Mouse (Mus musculus): ENCODE measurements at regions not wholly inside any gene's neighbourhood (a gene's known extent, or its start where the extent isn't known, plus 50 kb on each side); places are given as distances from the start of the nearest gene placed in this dataset.

DNA sequence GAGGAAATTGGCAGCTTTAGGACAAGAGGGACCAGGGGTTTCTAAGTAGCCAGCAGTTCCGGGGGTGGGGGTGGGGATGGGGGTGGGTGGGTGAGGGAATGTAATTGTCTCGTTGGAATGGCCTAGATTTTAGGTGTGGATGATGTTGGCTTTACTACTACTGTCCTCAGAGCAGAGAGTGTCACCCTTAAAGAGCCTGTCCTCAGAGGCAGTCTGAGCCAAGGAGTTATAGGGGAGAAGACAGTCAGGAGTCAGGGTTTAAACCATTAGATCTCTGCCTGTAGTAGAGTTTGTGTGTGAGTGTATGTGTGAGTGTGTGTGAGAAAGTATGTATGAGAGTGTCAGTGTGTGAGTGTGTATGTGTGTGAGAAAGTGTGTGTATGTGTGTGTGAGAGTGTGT is 179.6 kb upstream of the 4931429L15Rik start:
- TF ChIP-seq POLR2A (IDR thresholded peaks at IDR 0.05; ENCODE audit: borderline replicate concordance, low read depth, low read length): no peak
- TF ChIP-seq CTCF (IDR thresholded peaks at IDR 0.05; ENCODE audit: low read depth, low read length): no peak

Data from bone marrow macrophage, adult 2 months (primary cell).